Mouse (Mus musculus) left cerebral cortex, postnatal 10 days (tissue): Measurements from ENCODE around the gene Rai2. TPM values are rescaled to one million over a fixed set of nuclear protein-coding genes. Genes with fewer than 3 reads are reported as not detected.
A peak's percentile ranks its signal among the peaks of the same experiment; 100 is the strongest.

Experiments used
- DNase-seq, 2 experiments: peaks; one replicate each; pipeline ENCODE4 v3.0.0; 2021 to 2022; ENCODE audit warnings: low spot score in 2 of 2, mixed read lengths in 1 of 2; ENCODE audit errors: extremely low spot score in 1 of 2
- intact Hi-C: fragments of 180-260 bp; cut with DNase I; formaldehyde crosslinking; loops from one replicate; pipeline ENCODE4 v1.15.1; 2025
- total RNA-seq, 2 experiments: library from RNA; stranded (reverse); gene quantifications; 2 replicates each; pipeline ENCODE4 v1.2.3; 2021

The Rai2 gene
- total RNA-seq, 2 experiments from 2014 or later: 9.8 to 12.1 TPM

- peak; percentile 11 to 24 for DNase-seq
- intact Hi-C loops: loop anchor here (5.0 kb wide), 1 partner anchor 58 kb away; no protein-coding TSS in a partner anchor
These were observed 63.6 kb downstream of the Rai2 start for GRCm38 (mm10) chrX:161780321-161781034.

DNA sequence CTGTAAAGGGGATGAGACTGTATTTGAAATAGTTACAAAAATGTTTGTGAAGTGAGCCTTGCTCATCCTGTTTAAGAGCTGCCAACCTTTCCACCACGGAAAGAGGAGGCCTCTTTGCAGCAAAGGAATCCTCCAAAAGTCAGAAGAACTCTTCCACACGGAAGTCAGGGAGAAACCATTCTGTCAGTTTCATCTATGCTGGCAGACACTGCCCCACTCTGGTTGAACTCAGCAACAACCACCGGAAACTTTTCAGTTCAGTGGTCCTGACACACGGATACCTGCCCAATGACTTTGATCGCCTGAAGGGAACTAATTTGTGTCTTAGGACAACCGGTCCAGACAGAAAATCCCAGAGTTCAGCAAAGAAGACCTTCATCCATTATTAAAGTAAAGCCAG, 73.3 kb downstream of the Rai2 start:
- intact Hi-C loops: loop anchor here (2.0 kb wide), 1 partner anchor 391 kb away; no protein-coding TSS in a partner anchor
- DNase-seq: peak in 1 of 2 experiments; percentile 22

GRCm38 (mm10) chrX:161826186-161826585, 109.3 kb downstream of the Rai2 start:
- peak in 1 of 2 experiments; percentile 17 for DNase-seq
- intact Hi-C loops: loop anchor here (2.0 kb wide), 1 partner anchor 427 kb away; no protein-coding TSS in a partner anchor
